Mouse (Mus musculus) B cell, adult 67 days (primary cell): ENCODE measurements around the gene Tut4. TPM values are rescaled to one million over a fixed set of nuclear protein-coding genes. Genes with fewer than 3 reads are reported as not detected.

Experiments used
- total RNA-seq, 2 experiments: library from RNA; stranded (reverse); gene quantifications; 4 replicates each; pipeline ENCODE4 v1.2.4; 2023

Gene Tut4
- total RNA-seq = 100 to 1,000 TPM; 291 to 305 TPM

DNA sequence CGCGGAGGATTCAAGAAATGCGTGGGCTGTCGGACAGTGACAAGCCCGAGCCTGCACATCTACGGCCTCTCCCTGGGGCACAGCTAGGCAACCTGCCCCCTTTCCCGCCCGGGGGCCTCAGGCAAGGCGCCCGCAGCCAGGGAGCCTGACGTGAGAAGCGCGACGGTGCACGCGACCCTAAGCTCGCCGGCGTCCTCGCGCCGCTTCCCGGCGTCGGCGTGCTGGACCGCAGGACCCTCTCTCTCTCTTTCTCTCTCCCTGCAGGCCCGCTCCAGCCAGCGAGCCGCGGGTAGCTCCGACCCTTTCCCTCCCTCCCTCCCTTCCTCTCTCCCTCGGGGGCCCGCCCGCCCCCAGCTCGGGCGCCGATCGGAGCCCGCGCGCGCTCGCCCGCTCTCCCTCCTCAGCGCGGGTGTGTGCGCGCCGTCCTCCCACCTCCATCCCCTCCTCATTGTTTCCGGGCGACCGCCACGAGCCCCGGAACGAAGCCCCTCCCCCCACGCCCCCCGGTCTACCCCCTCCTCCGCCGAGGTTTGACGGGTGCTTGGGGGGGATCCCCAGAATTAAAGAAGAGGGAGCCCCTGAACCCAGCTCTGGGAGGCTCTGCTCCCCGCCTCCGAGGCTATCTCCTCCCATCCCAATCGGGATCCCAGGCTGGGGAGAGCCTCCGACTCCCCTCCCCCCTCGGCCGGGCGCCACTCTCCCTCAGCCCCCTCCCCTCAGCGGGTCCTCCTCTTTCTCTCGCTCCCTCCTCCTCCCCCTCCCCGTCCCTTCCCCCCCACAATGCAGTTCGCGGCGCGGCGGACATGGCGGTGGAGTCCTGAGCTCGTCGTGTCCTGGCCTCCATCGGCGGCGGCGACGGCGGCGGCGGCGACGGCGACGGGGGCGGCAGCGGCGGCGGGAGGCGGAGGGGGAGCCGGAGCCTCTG, at the start of gene Tut4:
Tut4 (plus strand) TSS at position 196 of the 925 bp plus-strand sequence.

DNA sequence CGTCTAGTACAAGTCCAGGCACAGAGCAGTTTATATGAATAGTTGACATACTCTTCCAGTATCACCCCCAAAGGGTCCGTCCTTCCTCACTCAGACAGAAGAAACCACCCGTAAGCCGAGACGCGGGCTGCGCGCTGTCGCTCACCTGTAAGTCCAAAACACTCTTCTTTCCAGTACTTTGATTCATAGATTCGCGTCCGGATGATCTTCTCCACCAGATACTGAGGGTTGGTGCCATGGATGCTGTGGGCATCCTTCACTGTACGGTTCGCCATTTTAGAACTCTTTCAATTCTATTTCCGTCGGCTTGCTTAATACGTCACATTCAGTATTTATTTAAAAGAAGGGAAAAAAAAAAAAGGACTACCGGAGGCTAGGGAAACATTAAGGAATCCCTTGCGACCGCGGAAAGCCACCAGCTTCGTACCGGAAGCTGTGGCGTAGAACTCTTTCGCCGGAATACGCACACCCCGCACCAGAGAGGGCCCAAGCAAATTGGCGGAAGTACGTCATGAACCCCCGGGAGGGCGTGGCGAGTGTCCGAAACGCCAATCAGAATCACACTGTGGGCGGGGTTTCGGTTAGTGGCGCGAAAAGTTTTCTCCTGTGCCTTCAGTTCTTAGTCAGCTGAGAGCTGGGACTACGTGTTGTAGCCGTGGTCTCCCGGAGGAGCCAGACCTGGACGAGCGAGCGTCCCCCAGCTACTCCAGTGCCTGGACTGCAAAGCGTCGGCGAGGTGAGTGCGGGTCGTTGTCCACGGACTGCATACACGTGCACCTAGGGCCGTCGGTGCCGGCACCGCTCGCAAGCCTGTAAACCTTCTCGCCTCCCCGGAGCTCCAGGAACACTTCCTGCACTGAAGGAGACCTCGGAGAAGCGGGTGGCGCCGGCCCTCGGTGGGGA, 119.9 kb downstream of the Tut4 start, which contains the start of the genes Prpf38a and Orc1:
Prpf38a (minus strand) TSS at position 497 of the 903 bp plus-strand sequence.
Orc1 (plus strand) TSS at position 584 of the 903 bp plus-strand sequence.

Other genes starting within 250 kb of the Tut4 start
- not detected for gene Zyg11a, start 241.4 kb upstream of the Tut4 start, total RNA-seq
- 10 to 100 TPM; 38.0 to 39.8 TPM for gene Zyg11b, start 158.3 kb upstream of the Tut4 start, total RNA-seq
- gene Coa7, start 131.3 kb upstream of the Tut4 start, total RNA-seq = 10 to 100 TPM; 19.5 to 21.7 TPM
- not detected for gene Shisal2a, start 76.1 kb upstream of the Tut4 start, total RNA-seq
- gene Gpx7, start 52.5 kb upstream of the Tut4 start, total RNA-seq = 1 to 10 TPM; 1.5 to 3.8 TPM
- 10 to 100 TPM; 45.2 to 51.1 TPM for gene Prpf38a, start 119.9 kb downstream of the Tut4 start, total RNA-seq
- gene Orc1, start 120.0 kb downstream of the Tut4 start, total RNA-seq = 1 to 10 TPM; 2.9 to 5.6 TPM
- 100 to 1,000 TPM; 102 to 113 TPM for gene Cc2d1b, start 160.5 kb downstream of the Tut4 start, total RNA-seq